Mouse (Mus musculus) small intestine, adult 2 months (tissue): ENCODE measurements around the gene Hectd1. TPM values are rescaled to one million over a fixed set of nuclear protein-coding genes. Genes with fewer than 3 reads are reported as not detected.

Source experiments
- H3K27ac ChIP-seq: fragments of 200-500 bp; 2 replicates; pipeline ENCODE4 v1.5.1; 2012; ENCODE audit warnings: low read depth, low read length, control low read depth, inconsistent platforms; ENCODE audit not compliant: insufficient read depth
- H3K27me3 ChIP-seq: fragments of 200-500 bp; 2 replicates; pipeline ENCODE4 v1.6.1; 2012; ENCODE audit warnings: mild to moderate bottlenecking, moderate library complexity, low read length, inconsistent platforms; ENCODE audit not compliant: control insufficient read depth, insufficient read depth
- H3K36me3 ChIP-seq: fragments of 200-500 bp; 2 replicates; pipeline ENCODE4 v1.6.1; 2012; ENCODE audit warnings: mild to moderate bottlenecking, low read length, control low read depth, inconsistent platforms; ENCODE audit not compliant: control insufficient read depth, insufficient read depth
- H3K4me1 ChIP-seq: fragments of 200-500 bp; 2 replicates; pipeline ENCODE4 v1.6.1; 2012; ENCODE audit warnings: low read length, inconsistent platforms, mixed read lengths; ENCODE audit not compliant: control insufficient read depth, insufficient read depth, insufficient read length
- H3K4me3 ChIP-seq: fragments of 200-500 bp; 2 replicates; pipeline ENCODE4 v1.5.1; 2012; ENCODE audit warnings: low read depth, mild to moderate bottlenecking, control low read depth, inconsistent platforms, low read length, moderate library complexity
- CTCF ChIP-seq: fragments of 200-500 bp; IDR thresholded peaks from 2 replicates; pipeline ENCODE4 v1.5.1; 2012; ENCODE audit warnings: low read depth, mild to moderate bottlenecking, control low read depth, inconsistent platforms, low read length, moderate library complexity, mixed read lengths; ENCODE audit not compliant: insufficient replicate concordance, insufficient read length; ENCODE audit errors: extremely low read depth
- POLR2A ChIP-seq: fragments of 200-500 bp; IDR thresholded peaks from 2 replicates; pipeline ENCODE4 v1.6.1; 2012; ENCODE audit warnings: low read depth, mild to moderate bottlenecking, control low read depth, inconsistent platforms, low read length, moderate library complexity
- WGBS: fragments of 180-500 bp; shearing (Covaris S2); methylation state at CpG from one replicate; pipeline ENCODE4 v1.1.7; 2018; 5-methylcytosine and 5-hydroxymethylcytosine counted together
- polyA plus RNA-seq: library from polyadenylated mRNA; depleted of rRNA; stranded (reverse); fragments of >200 nt; gene quantifications from 2 replicates; pipeline ENCODE4 v1.2.3, GENCODE M21; 2012

Gene Hectd1
- polyA plus RNA-seq, 1 experiment: 6.7 TPM

GRCm38 (mm10) chr12:51851617-51852016 is 22.3 kb upstream of the Hectd1 start:
- Histone ChIP-seq H3K4me3 (no peak overlapping the region), H3K4me1 (0 out of 2 replicates have a peak, but pooled peaks cover 2% of the 10 kb centered on the region), H3K27me3 (no peaks in the 10 kb centered on the region), H3K36me3 (no peaks in the 10 kb centered on the region), H3K27ac (no peak overlapping the region)
- TF ChIP-seq POLR2A (no peak), CTCF (no peak)
- 58% methylated on average over 4 of the region's 4 CpGs for WGBS

DNA sequence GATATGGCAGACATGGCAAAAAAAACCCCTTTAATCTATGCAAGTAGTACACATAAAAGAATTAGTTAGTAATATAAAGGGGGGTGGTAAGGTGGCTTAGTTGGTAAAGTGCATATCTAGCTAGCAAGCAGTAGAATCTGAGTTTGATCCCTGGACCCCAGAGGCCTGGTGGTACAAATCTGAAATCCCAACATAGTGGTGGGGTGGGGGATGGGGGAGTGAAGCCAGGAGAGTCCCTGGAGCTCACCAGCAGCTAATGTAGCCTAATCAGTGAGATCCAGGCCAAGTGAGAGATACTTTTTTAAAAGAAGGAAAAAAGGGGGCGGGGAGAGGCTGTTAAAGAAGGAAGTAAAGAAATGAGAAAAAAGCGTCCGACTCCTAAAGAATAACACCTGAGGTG is 21.8 kb upstream of the Hectd1 start:
- Histone ChIP-seq H3K27ac (no peak overlapping the region), H3K4me3 (no peak overlapping the region), H3K36me3 (no peaks in the 10 kb centered on the region), H3K27me3 (no peaks in the 10 kb centered on the region), H3K4me1 (0 out of 2 replicates have a peak, but pooled peaks cover 2% of the 10 kb centered on the region)
- whole genome bisulfite sequencing: 77% methylated on average over 3 of the region's 3 CpGs
- TF ChIP-seq CTCF: no peak
- no peak for TF ChIP-seq POLR2A

- H3K27ac ChIP-seq: no peak overlapping the region
- TF ChIP-seq CTCF: no peak
- TF ChIP-seq POLR2A: no peak
- H3K36me3 ChIP-seq: no peaks in the 10 kb centered on the region
- H3K4me1 ChIP-seq: peaks cover 2% of the 10 kb centered on the region; the same call in 1 of the 2 replicates
- no peak overlapping the region for H3K4me3 ChIP-seq
- WGBS: 79% methylated on average over 4 of the region's 4 CpGs
- no peaks in the 10 kb centered on the region for H3K27me3 ChIP-seq
Observed at GRCm38 (mm10) chr12:51850339-51850738, 21.0 kb upstream of the Hectd1 start.

- Histone ChIP-seq H3K27me3 (no peaks in the 10 kb centered on the region), H3K4me3 (no peak overlapping the region), H3K36me3 (no peaks in the 10 kb centered on the region), H3K27ac (no peak overlapping the region), H3K4me1 (peaks cover 5% of the 10 kb centered on the region; the same call in 1 of the 2 replicates)
- TF ChIP-seq POLR2A: no peak
- no peak for TF ChIP-seq CTCF
- 54% methylated on average over 2 of the region's 2 CpGs for WGBS
Observed at GRCm38 (mm10) chr12:51849902-51850301, 20.6 kb upstream of the Hectd1 start.

DNA sequence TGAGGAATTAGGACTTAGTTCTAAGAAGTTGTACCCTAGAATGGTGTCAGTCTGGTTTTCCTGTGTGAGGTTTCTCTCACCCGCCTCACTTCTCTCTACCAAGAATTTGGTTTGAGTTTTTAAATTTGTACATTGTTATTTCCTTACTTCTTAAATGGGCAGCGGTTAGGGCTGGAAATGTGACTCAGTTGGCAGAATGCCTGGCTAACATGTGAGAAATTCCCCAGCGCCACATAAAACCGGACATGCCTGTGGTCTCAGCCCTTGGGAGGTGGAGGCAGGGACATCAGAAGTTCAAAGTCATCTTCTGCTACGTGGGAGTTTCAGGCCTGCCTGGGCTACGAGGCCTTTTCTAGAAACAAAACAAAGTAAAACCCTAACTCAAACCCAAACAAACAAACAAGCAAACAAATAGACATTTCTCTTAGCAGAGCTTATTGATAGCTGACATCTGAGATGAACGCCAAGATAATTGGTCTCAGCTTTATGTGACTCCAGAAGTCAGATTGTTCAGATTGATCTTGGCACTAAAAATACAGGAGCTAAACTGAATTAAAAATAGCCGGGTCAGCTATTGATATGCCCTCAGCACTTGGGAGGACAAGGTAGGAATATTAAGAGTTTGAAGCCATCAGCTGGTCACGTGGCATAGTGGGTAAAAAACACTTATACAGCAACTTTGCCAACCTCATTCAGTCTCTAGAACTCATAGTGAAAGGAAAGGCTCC is 18.8 kb upstream of the Hectd1 start:
- WGBS: 67% methylated on average over 9 of the region's 9 CpGs
- H3K27ac ChIP-seq: no peak overlapping the region
- no peak for TF ChIP-seq CTCF
- no peak for TF ChIP-seq POLR2A
- H3K36me3 ChIP-seq: no peaks in the 10 kb centered on the region
- H3K27me3 ChIP-seq: no peaks in the 10 kb centered on the region
- H3K4me3 ChIP-seq: no peak overlapping the region
- peaks cover 5% of the 10 kb centered on the region; the same call in 1 of the 2 replicates for H3K4me1 ChIP-seq

GRCm38 (mm10) chr12:51845261-51845660 is 15.9 kb upstream of the Hectd1 start:
- 39% methylated on average over 1 of the region's 1 CpGs for WGBS
- H3K4me1 ChIP-seq: peaks cover 5% of the 10 kb centered on the region; the same call in 1 of the 2 replicates
- TF ChIP-seq POLR2A (no peak), CTCF (no peak)
- no peak overlapping the region for H3K4me3 ChIP-seq
- no peaks in the 10 kb centered on the region for H3K36me3 ChIP-seq
- peak overlapping the region; percentile 63 for H3K27ac ChIP-seq
- no peaks in the 10 kb centered on the region for H3K27me3 ChIP-seq

DNA sequence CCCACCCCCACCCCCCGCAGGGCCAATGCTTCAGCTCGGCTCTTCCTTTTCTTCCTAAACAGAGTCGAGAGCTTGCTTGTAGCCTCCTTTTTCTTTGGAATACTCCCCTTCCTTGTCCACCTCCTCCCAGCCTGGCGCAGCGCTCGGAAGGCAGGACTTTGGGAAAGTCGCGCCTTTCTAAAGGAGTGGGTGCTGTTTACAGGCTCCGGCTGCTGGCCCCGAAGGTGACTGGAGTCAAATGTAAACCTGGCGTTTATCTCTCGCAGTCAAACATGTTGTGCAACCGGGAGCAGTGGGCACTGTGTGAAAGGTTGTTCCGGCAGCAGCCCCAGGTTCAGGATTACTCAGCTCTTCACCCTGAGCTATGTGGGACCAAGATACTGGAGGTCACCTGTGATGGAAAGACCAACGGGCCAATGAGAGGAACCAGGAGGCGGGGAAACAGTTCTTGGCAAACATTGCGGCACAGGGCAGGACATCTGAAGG is 15.5 kb upstream of the Hectd1 start:
- Histone ChIP-seq H3K27ac (peak overlapping the region; percentile 82), H3K4me3 (peak overlapping the region; percentile 67), H3K4me1 (peaks cover 4% of the 10 kb centered on the region; the same call in 1 of the 2 replicates), H3K27me3 (no peaks in the 10 kb centered on the region), H3K36me3 (no peaks in the 10 kb centered on the region)
- 1% methylated on average over 17 of the region's 17 CpGs for WGBS
- no peak for TF ChIP-seq CTCF
- peak; percentile 47; the same call in 1 of the 2 replicates for TF ChIP-seq POLR2A
